Mouse (Mus musculus) Muller cell, postnatal 12 days (primary cell): ENCODE measurements around the gene Rps6ka2.

Experiments
- DNase-seq: peaks from one replicate; pipeline ENCODE4 v3.0.0-alpha.2; 2015; ENCODE audit errors: inconsistent ontology term

The Rps6ka2 gene

GRCm38 (mm10) chr17:7221310-7221709 is 51.4 kb downstream of the Rps6ka2 start:
- no peak for DNase-seq

GRCm38 (mm10) chr17:7222198-7222597 is 52.3 kb downstream of the Rps6ka2 start:
- DNase-seq: no peak

GRCm38 (mm10) chr17:7228545-7228944 is 58.6 kb downstream of the Rps6ka2 start:
- DNase-seq: peak; percentile 84

- DNase-seq: no peak
Measured at GRCm38 (mm10) chr17:7231312-7231711, 61.4 kb downstream of the Rps6ka2 start.

GRCm38 (mm10) chr17:7231790-7232189 is 61.9 kb downstream of the Rps6ka2 start:
- no peak for DNase-seq

GRCm38 (mm10) chr17:7232400-7232799 is 62.5 kb downstream of the Rps6ka2 start:
- no peak for DNase-seq

GRCm38 (mm10) chr17:7233197-7233596 is 63.3 kb downstream of the Rps6ka2 start:
- no peak for DNase-seq

- DNase-seq: no peak
Measured at GRCm38 (mm10) chr17:7237706-7238105, 67.8 kb downstream of the Rps6ka2 start.

GRCm38 (mm10) chr17:7238766-7239165 is 68.9 kb downstream of the Rps6ka2 start:
- DNase-seq: no peak

- no peak for DNase-seq
Measured at GRCm38 (mm10) chr17:7240526-7240925, 70.6 kb downstream of the Rps6ka2 start.

- DNase-seq: no peak
Measured at GRCm38 (mm10) chr17:7245078-7245477, 75.2 kb downstream of the Rps6ka2 start.

GRCm38 (mm10) chr17:7246893-7247556 is 77.1 kb downstream of the Rps6ka2 start:
- peak; percentile 16 for DNase-seq

GRCm38 (mm10) chr17:7250373-7250772 is 80.5 kb downstream of the Rps6ka2 start:
- DNase-seq: no peak

GRCm38 (mm10) chr17:7257208-7257607 is 87.3 kb downstream of the Rps6ka2 start:
- DNase-seq: no peak

GRCm38 (mm10) chr17:7258748-7259359 is 88.9 kb downstream of the Rps6ka2 start:
- no peak for DNase-seq

GRCm38 (mm10) chr17:7260360-7260759 is 90.4 kb downstream of the Rps6ka2 start:
- DNase-seq: no peak

- peak; percentile 66 for DNase-seq
Measured at GRCm38 (mm10) chr17:7262056-7262455, 92.1 kb downstream of the Rps6ka2 start.

- no peak for DNase-seq
Measured at GRCm38 (mm10) chr17:7262620-7263019, 92.7 kb downstream of the Rps6ka2 start.

GRCm38 (mm10) chr17:7264610-7265009 is 94.7 kb downstream of the Rps6ka2 start:
- DNase-seq: no peak

GRCm38 (mm10) chr17:7265291-7265690 is 95.4 kb downstream of the Rps6ka2 start:
- DNase-seq: peak; percentile 23

GRCm38 (mm10) chr17:7265705-7266368 is 95.9 kb downstream of the Rps6ka2 start:
- peak; percentile 55 for DNase-seq

GRCm38 (mm10) chr17:7267843-7268242 is 97.9 kb downstream of the Rps6ka2 start:
- no peak for DNase-seq
